Mouse (Mus musculus) frontal cortex, postnatal 25 days (tissue): ENCODE results near the gene Smap2.
A peak's percentile ranks its signal among the peaks of the same experiment; 100 is the strongest.

Experiments used
- DNase-seq, 2 experiments: peaks; one replicate each; pipeline ENCODE4 v3.0.0; 2022; ENCODE audit warnings: low spot score in 2 of 2

The Smap2 gene

GRCm38 (mm10) chr4:120974711-120975427, 42.2 kb downstream of the Smap2 start:
- no peak for DNase-seq

- no peak for DNase-seq
Observed at GRCm38 (mm10) chr4:120971842-120972241, 45.2 kb downstream of the Smap2 start.

GRCm38 (mm10) chr4:120969382-120970146, 47.5 kb downstream of the Smap2 start:
- DNase-seq: peak in 1 of 2 experiments; percentile 33

- no peak for DNase-seq
Observed at GRCm38 (mm10) chr4:120968486-120968885, 48.6 kb downstream of the Smap2 start.

GRCm38 (mm10) chr4:120955586-120955985, 61.5 kb downstream of the Smap2 start:
- DNase-seq: no peak

GRCm38 (mm10) chr4:120953667-120954066, 63.4 kb downstream of the Smap2 start:
- DNase-seq: no peak

GRCm38 (mm10) chr4:120953038-120953437, 64.0 kb downstream of the Smap2 start:
- DNase-seq: no peak

- DNase-seq: no peak
Observed at GRCm38 (mm10) chr4:120952163-120952562, 64.9 kb downstream of the Smap2 start.

- peak; percentile 51 to 73 for DNase-seq
Observed at GRCm38 (mm10) chr4:120951428-120951973, 65.5 kb downstream of the Smap2 start, which contains the start of gene Zfp69. Zfp69 (minus strand) TSS chr4:120951699.

GRCm38 (mm10) chr4:120950763-120951427, 66.2 kb downstream of the Smap2 start:
- DNase-seq: no peak

GRCm38 (mm10) chr4:120948938-120949337, 68.1 kb downstream of the Smap2 start:
- DNase-seq: no peak

GRCm38 (mm10) chr4:120935006-120935405, 82.0 kb downstream of the Smap2 start:
- no peak for DNase-seq

- no peak for DNase-seq
Observed at GRCm38 (mm10) chr4:120930736-120931135, 86.3 kb downstream of the Smap2 start.

GRCm38 (mm10) chr4:120928686-120929085, 88.4 kb downstream of the Smap2 start:
- no peak for DNase-seq

GRCm38 (mm10) chr4:120925386-120925785, 91.7 kb downstream of the Smap2 start:
- DNase-seq: no peak

GRCm38 (mm10) chr4:120924554-120925299, 92.3 kb downstream of the Smap2 start, which contains the start of gene Exo5:
Exo5 (minus strand) TSS chr4:120925017.
- peak; percentile 75 to 84 for DNase-seq

- no peak for DNase-seq
Observed at GRCm38 (mm10) chr4:120921461-120921860, 95.6 kb downstream of the Smap2 start.
